Mouse (Mus musculus) heart, adult 2 months (tissue): ENCODE data around the gene Mettl25. TPM values are rescaled to one million over a fixed set of nuclear protein-coding genes. Genes with fewer than 3 reads are reported as not detected.

Experiments
- DNase-seq, 2 experiments: peaks; one replicate each; pipeline ENCODE4 v3.0.0; 2021
- H3K27ac ChIP-seq: fragments of 200-600 bp; 2 replicates; pipeline ENCODE4 v1.8.1; 2022
- H3K27me3 ChIP-seq: fragments of 200-500 bp; 2 replicates; pipeline ENCODE4 v1.6.1; 2012; ENCODE audit warnings: mild to moderate bottlenecking, low read length, inconsistent platforms, mixed read lengths; ENCODE audit not compliant: control insufficient read depth, insufficient read depth
- H3K36me3 ChIP-seq: fragments of 200-500 bp; 2 replicates; pipeline ENCODE4 v1.6.1; 2012; ENCODE audit warnings: low read length, inconsistent platforms; ENCODE audit not compliant: control insufficient read depth, insufficient read depth
- H3K4me1 ChIP-seq: fragments of 200-500 bp; 2 replicates; pipeline ENCODE4 v1.6.1; 2011; ENCODE audit warnings: low read length; ENCODE audit not compliant: control insufficient read depth, insufficient read depth
- H3K4me3 ChIP-seq: fragments of 200-600 bp; 2 replicates; pipeline ENCODE4 v1.8.1; 2022
- H3K79me2 ChIP-seq: fragments of 200-500 bp; replicated peaks from 2 replicates; pipeline ENCODE4 v1.6.1; 2012; ENCODE audit warnings: mild to moderate bottlenecking, inconsistent platforms, low read length, moderate library complexity, mixed read lengths; ENCODE audit not compliant: control insufficient read depth, insufficient read depth
- H3K9ac ChIP-seq: fragments of 200-500 bp; 2 replicates; pipeline ENCODE4 v1.6.1; 2012; ENCODE audit warnings: low read depth, mild to moderate bottlenecking, control low read depth, inconsistent platforms, low read length, mixed read lengths
- CTCF ChIP-seq: fragments of 200-600 bp; IDR thresholded peaks from 2 replicates; pipeline ENCODE4 v1.8.1; 2022; ENCODE audit warnings: antibody characterized with exemption, mild to moderate bottlenecking, moderate library complexity
- EP300 ChIP-seq: fragments of 200-500 bp; IDR thresholded peaks from 2 replicates; pipeline ENCODE4 v1.6.1; 2011; ENCODE audit warnings: low read depth, low read length, control low read depth; ENCODE audit not compliant: insufficient read depth
- POLR2A ChIP-seq: fragments of 200-500 bp; IDR thresholded peaks from 2 replicates; pipeline ENCODE4 v1.6.1; 2011; ENCODE audit warnings: mild to moderate bottlenecking, low read depth, low read length, control low read depth; ENCODE audit not compliant: insufficient read depth
- WGBS: fragments of 180-500 bp; shearing (Covaris S2); methylation state at CpG from one replicate; pipeline ENCODE4 v1.1.7; 2018; 5-methylcytosine and 5-hydroxymethylcytosine counted together
- intact Hi-C: fragments of 180-260 bp; cut with DNase I; formaldehyde crosslinking; loops from one replicate; pipeline ENCODE4 v1.15.1; 2025
- long read RNA-seq: library from polyadenylated mRNA; stranded (forward); transcript quantifications from one replicate; pipeline ENCODE4 v2.0.0, GENCODE M21; 2021
- polyA plus RNA-seq: library from polyadenylated mRNA; depleted of rRNA; stranded (reverse); fragments of >200 nt; gene quantifications from 2 replicates; pipeline ENCODE4 v1.2.3, GENCODE M21; 2012; rRNA removed
- total RNA-seq, 2 experiments: library from RNA; stranded (reverse); gene quantifications; 2 replicates each; pipeline ENCODE4 v1.2.3; 2021

Gene Mettl25
- total RNA-seq (1 to 10 TPM; 3.9 to 4.2 TPM), polyA plus RNA-seq (2.0 and 3.0 TPM in 2 replicates)
- long read RNA-seq, partial matches to known transcripts, result 0 of 6 reads
- long read RNA-seq, other reads (novel, unspliced or antisense), result 2 of 6 reads

- peak within 1 kb of the TSS; percentile 95 for H3K27ac ChIP-seq
- H3K36me3 ChIP-seq, result peaks cover 11% of the 10 kb centered on the region
- intact Hi-C loops, result no loop called here
- under 1% methylated on average over 90 of the region's 90 CpGs for WGBS
- peak within 1 kb of the TSS; percentile 98 for H3K9ac ChIP-seq
- no peaks in the 10 kb centered on the region for H3K27me3 ChIP-seq
- TF ChIP-seq CTCF (peak; percentile 86), EP300 (peak; percentile 77; the same call in 1 of the 2 replicates), POLR2A (peak; percentile 40)
- H3K79me2 ChIP-seq, result peaks cover 2% of the 10 kb centered on the region; the same call in 1 of the 2 replicates
- peaks cover 2% of the 10 kb centered on the region; the same call in 1 of the 2 replicates for H3K4me1 ChIP-seq
- H3K4me3 ChIP-seq, result peak within 1 kb of the TSS; percentile 74
- DNase-seq, result peak; percentile 97 to 99
These were observed at the start of gene Mettl25, which contains the start of gene Ccdc59 for GRCm38 (mm10) chr10:105840928-105841888. Mettl25 (minus strand) TSS chr10:105841380. Ccdc59 (plus strand) TSS chr10:105841067.

GRCm38 (mm10) chr10:105867312-105867711, 26.1 kb upstream of the Mettl25 start:
- H3K9ac ChIP-seq, result no peak overlapping the region
- no peaks in the 10 kb centered on the region for H3K4me1 ChIP-seq
- H3K79me2 ChIP-seq, result no peaks in the 10 kb centered on the region
- H3K36me3 ChIP-seq, result no peaks in the 10 kb centered on the region
- H3K4me3 ChIP-seq, result no peak overlapping the region
- WGBS, result 38% methylated on average over 4 of the region's 4 CpGs
- intact Hi-C loops, result loop anchor here (5.0 kb wide), 1 partner anchor 720 kb away; no protein-coding TSS in a partner anchor
- TF ChIP-seq POLR2A, result no peak
- TF ChIP-seq EP300, result no peak
- peak; percentile 61 for TF ChIP-seq CTCF
- no peak for DNase-seq
- no peak overlapping the region for H3K27ac ChIP-seq
- H3K27me3 ChIP-seq, result no peaks in the 10 kb centered on the region

GRCm38 (mm10) chr10:105851136-105851535, 10.0 kb upstream of the Mettl25 start:
- intact Hi-C loops, result no loop called here
- 48% methylated on average over 4 of the region's 4 CpGs for WGBS
- no peak for TF ChIP-seq CTCF
- TF ChIP-seq POLR2A, result no peak
- TF ChIP-seq EP300, result no peak
- Histone ChIP-seq H3K27ac (no peak overlapping the region), H3K9ac (no peak overlapping the region), H3K4me3 (no peak overlapping the region), H3K4me1 (no peaks in the 10 kb centered on the region), H3K36me3 (peaks cover 4% of the 10 kb centered on the region), H3K79me2 (no peaks in the 10 kb centered on the region), H3K27me3 (no peaks in the 10 kb centered on the region)
- DNase-seq, result no peak

GRCm38 (mm10) chr10:105850286-105850685, 9.1 kb upstream of the Mettl25 start:
- Histone ChIP-seq H3K27ac (no peak overlapping the region), H3K4me1 (no peaks in the 10 kb centered on the region), H3K27me3 (no peaks in the 10 kb centered on the region), H3K79me2 (no peaks in the 10 kb centered on the region), H3K36me3 (peaks cover 4% of the 10 kb centered on the region), H3K4me3 (no peak overlapping the region), H3K9ac (no peak overlapping the region)
- intact Hi-C loops, result no loop called here
- DNase-seq, result no peak
- TF ChIP-seq POLR2A (no peak), CTCF (no peak)
- 79% methylated on average over 5 of the region's 5 CpGs for WGBS

- Histone ChIP-seq H3K4me1 (peaks cover 2% of the 10 kb centered on the region; the same call in 1 of the 2 replicates), H3K27ac (no peak overlapping the region), H3K4me3 (peak overlapping the region; percentile 74), H3K79me2 (peaks cover 2% of the 10 kb centered on the region; the same call in 1 of the 2 replicates), H3K27me3 (no peaks in the 10 kb centered on the region), H3K36me3 (peaks cover 13% of the 10 kb centered on the region), H3K9ac (no peak overlapping the region)
- TF ChIP-seq CTCF (no peak), POLR2A (no peak), EP300 (no peak)
- WGBS, result 86% methylated on average over 7 of the region's 7 CpGs
- DNase-seq, result no peak
- intact Hi-C loops, result no loop called here
These were observed 1.4 kb upstream of the Mettl25 start for GRCm38 (mm10) chr10:105842574-105842973.
